Mouse (Mus musculus) liver, postnatal 0 days (tissue): Measurements from ENCODE around the gene Carmil2.

Source experiments
- CTCF ChIP-seq: sonication (generic); IDR thresholded peaks from 2 replicates; pipeline ENCODE4 v1.5.1; 2016; ENCODE audit warnings: antibody characterized with exemption, low read depth
- EP300 ChIP-seq: IDR thresholded peaks from 2 replicates; pipeline ENCODE4 v1.6.1; 2016; ENCODE audit warnings: antibody characterized with exemption, low read depth, mild to moderate bottlenecking

GRCm38 (mm10) chr8:105694051-105694799 lies 8.2 kb downstream of the Carmil2 start:
- no peak for TF ChIP-seq CTCF
- no peak for TF ChIP-seq EP300
